Mouse (Mus musculus) CH12.LX (cell line): Measurements from ENCODE around the gene Sult1e1.

Experiments
- CTCF ChIP-seq, 2 experiments: IDR thresholded peaks in 1 of 2; conservative IDR thresholded peaks in 1 of 2; 2 replicates each; pipeline ENCODE4 v1.5.1; 2011 to 2012; ENCODE audit warnings: low read depth in 2 of 2, low read length in 2 of 2, improper control_type of control experiment in 1 of 2, inconsistent platforms in 1 of 2, mild to moderate bottlenecking in 1 of 2, moderate library complexity in 1 of 2
- E2F4 ChIP-seq: IDR thresholded peaks from 2 replicates; pipeline ENCODE4 v1.6.1; 2011; ENCODE audit warnings: low read depth, low read length, improper control_type of control experiment; ENCODE audit not compliant: insufficient replicate concordance
- KAT2A ChIP-seq: IDR thresholded peaks from 2 replicates; pipeline ENCODE4 v1.6.1; 2012; ENCODE audit warnings: low read length, improper control_type of control experiment, inconsistent platforms; ENCODE audit not compliant: insufficient replicate concordance
- MAZ ChIP-seq: IDR thresholded peaks from 2 replicates; pipeline ENCODE4 v1.6.1; 2012; ENCODE audit warnings: low read depth, mild to moderate bottlenecking, inconsistent platforms, low read length, improper control_type of control experiment, moderate library complexity
- MXI1 ChIP-seq: IDR thresholded peaks from 2 replicates; pipeline ENCODE4 v1.6.1; 2011; ENCODE audit warnings: mild to moderate bottlenecking, low read depth, low read length, improper control_type of control experiment
- POLR2A ChIP-seq: IDR thresholded peaks from 2 replicates; pipeline ENCODE4 v1.6.1; 2011; ENCODE audit warnings: low read depth, mild to moderate bottlenecking, improper control_type of control experiment, low read length
- TCF12 ChIP-seq: IDR thresholded peaks from 2 replicates; pipeline ENCODE4 v1.6.1; 2014; ENCODE audit warnings: low read depth, mild to moderate bottlenecking, inconsistent platforms, low read length, improper control_type of control experiment
- UBTF ChIP-seq: IDR thresholded peaks from 2 replicates; pipeline ENCODE4 v1.6.1; 2012; ENCODE audit warnings: low read depth, mild to moderate bottlenecking, inconsistent platforms, low read length, improper control_type of control experiment, moderate library complexity
- ZMIZ1 ChIP-seq: IDR thresholded peaks from 2 replicates; pipeline ENCODE4 v1.6.1; 2012; ENCODE audit warnings: low read depth, mild to moderate bottlenecking, inconsistent platforms, low read length, improper control_type of control experiment
- ZNF384 ChIP-seq: IDR thresholded peaks from 2 replicates; pipeline ENCODE4 v1.6.1; 2012; ENCODE audit warnings: low read depth, low read length, improper control_type of control experiment, inconsistent platforms

GRCm38 (mm10) chr5:87589916-87590315, 1.5 kb downstream of the Sult1e1 start:
- no peak for TF ChIP-seq CTCF (conservative IDR thresholded peaks at IDR 0.05 in 1 of 2, IDR thresholded peaks at IDR 0.05 in 1 of 2; ENCODE audit: low read depth in 2 of 2, low read length in 2 of 2)
- TF ChIP-seq ZMIZ1 = no peak
- no peak for TF ChIP-seq KAT2A
- TF ChIP-seq POLR2A = no peak
- TF ChIP-seq UBTF = no peak
- TF ChIP-seq ZNF384 = no peak
- TF ChIP-seq MAZ = no peak
- TF ChIP-seq E2F4 = no peak
- no peak for TF ChIP-seq MXI1
- no peak for TF ChIP-seq TCF12
